Mouse (Mus musculus) megakaryocyte, embryonic 14.5 days (primary cell): Measurements from ENCODE around the gene Trpv6. TPM values are rescaled to one million over a fixed set of nuclear protein-coding genes. Genes with fewer than 3 reads are reported as not detected.

Experiments used
- H3K27me3 ChIP-seq: replicated peaks from 2 replicates; pipeline ENCODE3; 2012; ENCODE audit warnings: inconsistent platforms
- H3K36me3 ChIP-seq: replicated peaks from 2 replicates; pipeline ENCODE3; 2012; ENCODE audit warnings: low read length, inconsistent platforms, mixed read lengths
- H3K4me1 ChIP-seq: 2 replicates; pipeline ENCODE4 v1.6.1; 2012; ENCODE audit warnings: inconsistent platforms
- H3K4me3 ChIP-seq: replicated peaks from 2 replicates; pipeline ENCODE3; 2012; ENCODE audit warnings: moderate library complexity, mild to moderate bottlenecking, inconsistent platforms
- H3K9me3 ChIP-seq: 2 replicates; pipeline ENCODE4 v1.6.1; 2012; ENCODE audit warnings: inconsistent platforms
- FLI1 ChIP-seq: IDR thresholded peaks from 2 replicates; pipeline ENCODE4 v1.6.1; 2012; ENCODE audit warnings: low read length, inconsistent platforms, mixed read lengths
- GATA1 ChIP-seq: IDR thresholded peaks from 3 replicates; pipeline ENCODE4 v1.6.1; 2012; ENCODE audit warnings: mixed read lengths, low read length, inconsistent platforms, borderline replicate concordance
- polyA plus RNA-seq: library from polyadenylated mRNA; stranded (reverse); fragments of >175 nt; gene quantifications from 2 replicates; pipeline ENCODE4 v1.2.3, GENCODE M21; 2012; ENCODE audit warnings: low replicate concordance; ENCODE audit not compliant: insufficient read depth

Trpv6 gene
- polyA plus RNA-seq, 1 experiment, result not detected

DNA sequence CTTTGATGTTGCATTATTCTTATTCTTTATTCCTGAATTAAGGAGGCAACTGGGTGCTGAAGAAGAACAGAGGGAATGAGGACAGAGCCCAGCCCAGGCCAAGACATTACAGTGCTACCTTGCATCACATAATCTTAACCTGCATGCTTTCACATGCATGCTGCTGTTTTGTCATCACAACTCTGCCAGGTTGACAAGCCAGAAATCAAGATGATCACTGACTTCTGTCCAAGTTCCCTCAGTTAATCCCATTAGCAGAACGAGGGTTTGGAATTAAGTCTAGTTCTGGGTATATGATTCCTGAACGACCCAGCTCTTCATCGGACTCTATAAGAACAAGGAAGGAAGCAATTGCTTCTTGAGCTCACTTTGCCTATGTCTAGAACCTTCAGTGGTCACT, 10.0 kb upstream of the Trpv6 start:
- TF ChIP-seq FLI1 (no peak), GATA1 (no peak)
- H3K27me3 ChIP-seq, result peaks cover 5% of the 10 kb centered on the region
- H3K4me1 ChIP-seq, result no peaks in the 10 kb centered on the region
- no peaks in the 10 kb centered on the region for H3K9me3 ChIP-seq
- no peaks in the 10 kb centered on the region for H3K36me3 ChIP-seq
- H3K4me3 ChIP-seq, result no peak overlapping the region

DNA sequence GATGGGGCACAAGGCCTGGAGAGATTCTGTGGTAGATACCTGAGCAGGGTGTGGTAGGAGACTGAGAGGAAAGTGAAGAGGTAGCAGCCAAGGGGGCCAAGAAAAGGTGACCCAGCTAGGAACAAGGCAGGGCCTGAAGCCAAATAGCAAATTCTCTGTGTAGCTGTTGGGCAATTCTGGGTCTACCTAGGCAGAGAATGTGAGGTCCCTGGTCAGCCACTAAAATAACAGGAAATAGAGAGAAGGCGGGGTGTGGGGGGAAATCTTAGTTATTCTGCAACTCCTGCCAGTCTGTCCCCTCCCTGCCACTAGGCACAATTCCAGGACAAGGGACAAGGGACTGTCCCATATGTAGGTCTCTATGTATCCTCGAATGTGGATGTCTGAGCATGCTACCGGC, 7.0 kb upstream of the Trpv6 start:
- TF ChIP-seq FLI1 (no peak), GATA1 (no peak)
- Histone ChIP-seq H3K9me3 (no peaks in the 10 kb centered on the region), H3K4me1 (no peaks in the 10 kb centered on the region), H3K4me3 (no peak overlapping the region), H3K27me3 (peaks cover 5% of the 10 kb centered on the region), H3K36me3 (no peaks in the 10 kb centered on the region)

DNA sequence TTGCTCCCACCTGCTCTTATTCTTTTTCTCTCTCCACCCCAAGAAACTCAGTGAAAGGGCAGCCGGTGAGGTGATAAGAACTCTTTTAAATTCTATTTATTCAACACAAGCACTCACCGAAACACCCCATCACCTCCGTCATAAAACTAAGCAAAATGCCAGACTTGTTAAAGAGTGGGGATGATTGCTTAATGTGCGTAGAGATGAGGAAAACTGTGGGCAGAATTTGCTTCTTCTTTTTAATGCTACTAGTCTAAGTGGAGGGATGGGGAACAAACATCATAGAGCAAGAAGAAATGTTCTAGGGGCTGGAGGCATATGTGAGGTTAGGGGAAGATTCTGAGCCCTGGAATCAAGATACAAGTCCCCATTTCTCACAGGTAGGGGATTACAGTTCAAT, 6.6 kb upstream of the Trpv6 start:
- H3K36me3 ChIP-seq, result no peaks in the 10 kb centered on the region
- TF ChIP-seq GATA1, result no peak
- TF ChIP-seq FLI1, result no peak
- H3K9me3 ChIP-seq, result no peaks in the 10 kb centered on the region
- H3K4me1 ChIP-seq, result no peaks in the 10 kb centered on the region
- peaks cover 5% of the 10 kb centered on the region for H3K27me3 ChIP-seq
- no peak overlapping the region for H3K4me3 ChIP-seq

DNA sequence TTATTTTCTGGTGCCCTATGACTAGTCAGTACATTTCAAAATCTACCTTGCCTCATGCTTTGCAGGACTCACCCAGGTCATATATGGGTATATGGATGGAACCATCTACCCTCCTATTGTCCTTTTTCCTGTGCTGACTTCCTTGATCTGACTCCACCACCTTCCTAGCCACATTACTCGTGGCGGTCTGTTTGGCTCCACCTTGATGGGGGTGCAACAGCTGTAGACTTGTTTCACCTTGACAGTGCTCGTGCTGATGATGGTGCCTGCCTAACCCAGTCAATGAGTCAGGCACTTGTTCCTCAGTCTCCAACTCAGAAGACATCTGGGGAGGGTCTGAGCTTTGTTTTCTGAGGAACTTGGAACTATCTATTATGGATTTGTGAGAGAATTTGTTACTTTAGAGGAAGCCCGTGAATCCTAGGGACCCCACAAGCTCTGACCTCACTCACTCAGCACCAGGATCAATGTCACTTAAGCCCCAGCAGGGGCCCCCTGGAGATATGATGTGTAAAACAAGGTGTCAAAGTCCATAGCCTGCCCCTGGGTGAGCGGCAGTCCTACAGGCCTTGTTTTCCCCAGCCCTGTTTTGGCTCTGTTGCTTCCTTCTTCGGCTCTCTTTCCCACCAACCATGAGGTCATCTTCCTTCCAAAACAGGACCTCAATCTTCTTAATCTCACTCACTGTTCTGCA, 5.1 kb upstream of the Trpv6 start:
- Histone ChIP-seq H3K27me3 (peaks cover 3% of the 10 kb centered on the region), H3K4me3 (no peak overlapping the region), H3K9me3 (no peaks in the 10 kb centered on the region), H3K36me3 (no peaks in the 10 kb centered on the region), H3K4me1 (no peaks in the 10 kb centered on the region)
- TF ChIP-seq GATA1 (no peak), FLI1 (no peak)

DNA sequence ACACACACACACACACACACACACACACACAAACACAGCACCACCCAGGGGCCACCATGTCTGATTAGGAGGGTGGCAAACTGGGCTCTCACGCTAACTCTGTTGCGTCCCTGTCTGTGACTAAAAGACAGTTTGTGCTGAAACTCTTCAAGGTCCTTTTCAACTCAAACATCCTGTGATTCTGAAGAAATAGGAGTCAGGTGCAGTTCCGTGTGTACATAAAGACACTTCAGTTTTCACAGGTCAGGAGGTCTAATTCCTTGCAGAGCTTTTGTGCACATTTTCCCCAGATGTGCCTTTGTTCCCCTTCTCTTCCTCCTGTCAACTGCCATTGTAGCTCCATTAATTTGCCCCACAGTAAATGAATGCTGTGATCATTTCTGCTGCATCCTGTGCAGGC, 4.2 kb upstream of the Trpv6 start:
- H3K4me3 ChIP-seq, result no peak overlapping the region
- no peak for TF ChIP-seq GATA1
- no peak for TF ChIP-seq FLI1

DNA sequence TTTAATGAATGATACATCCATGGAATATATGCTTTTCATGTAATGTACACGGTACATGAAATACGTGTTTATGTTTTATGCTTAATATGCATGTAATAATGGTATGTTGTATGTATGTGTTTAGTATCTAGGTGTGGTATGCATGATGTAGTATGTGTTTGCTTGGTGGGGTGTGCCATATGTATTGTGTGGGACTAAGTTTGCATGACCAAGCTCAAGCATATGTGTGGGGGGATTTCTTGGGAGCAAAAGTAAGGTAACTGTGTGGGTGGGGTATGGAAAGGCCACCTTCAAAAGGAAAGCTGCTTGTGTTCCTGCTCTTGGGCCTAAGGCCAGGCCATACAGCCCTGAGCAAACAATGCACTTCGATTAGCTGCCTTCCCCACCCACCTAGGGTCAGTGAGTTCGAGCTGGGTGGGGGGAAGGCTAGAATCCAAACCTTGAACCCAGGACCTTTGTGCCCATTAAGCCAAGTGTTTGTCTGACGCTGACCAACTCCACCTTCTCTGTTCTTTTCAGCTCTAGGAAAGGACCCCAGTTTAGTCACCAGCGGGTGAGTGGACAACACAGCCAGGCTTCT, 1.8 kb upstream of the Trpv6 start:
- H3K9me3 ChIP-seq, result no peaks in the 10 kb centered on the region
- peaks cover 6% of the 10 kb centered on the region for H3K27me3 ChIP-seq
- H3K4me1 ChIP-seq, result peaks cover 12% of the 10 kb centered on the region
- TF ChIP-seq GATA1 (no peak), FLI1 (no peak)
- no peaks in the 10 kb centered on the region for H3K36me3 ChIP-seq
- H3K4me3 ChIP-seq, result no peak overlapping the region

More for the DNA sequence above, 4.2 kb upstream of the Trpv6 start:
- Histone ChIP-seq H3K9me3 (no peaks in the 10 kb centered on the region), H3K27me3 (peaks cover 9% of the 10 kb centered on the region), H3K36me3 (no peaks in the 10 kb centered on the region), H3K4me1 (no peaks in the 10 kb centered on the region; the same call in 1 of the 2 replicates)

DNA sequence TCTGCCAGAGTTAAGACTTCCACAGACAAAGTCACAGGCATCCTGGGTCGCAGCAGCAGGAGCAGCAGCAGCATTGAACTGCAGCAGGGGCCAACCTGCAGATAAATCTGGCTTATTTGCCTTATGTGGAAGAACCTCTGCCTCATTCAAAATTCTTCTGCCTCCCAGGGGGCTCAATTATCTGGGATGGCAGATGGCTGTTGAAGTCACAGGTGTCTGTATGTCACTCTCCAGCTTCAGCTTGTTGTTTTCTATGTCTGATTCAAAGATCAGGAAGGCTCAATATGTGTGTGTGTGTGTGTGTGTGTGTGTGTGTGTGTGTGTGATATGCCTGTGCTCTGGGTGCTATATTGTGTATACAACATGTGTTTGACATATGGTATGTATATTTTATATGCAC, 1.2 kb upstream of the Trpv6 start:
- Histone ChIP-seq H3K4me1 (peaks cover 12% of the 10 kb centered on the region), H3K27me3 (peaks cover 6% of the 10 kb centered on the region), H3K4me3 (no peak overlapping the region), H3K36me3 (no peaks in the 10 kb centered on the region), H3K9me3 (no peaks in the 10 kb centered on the region)
- TF ChIP-seq GATA1 (no peak), FLI1 (no peak)

DNA sequence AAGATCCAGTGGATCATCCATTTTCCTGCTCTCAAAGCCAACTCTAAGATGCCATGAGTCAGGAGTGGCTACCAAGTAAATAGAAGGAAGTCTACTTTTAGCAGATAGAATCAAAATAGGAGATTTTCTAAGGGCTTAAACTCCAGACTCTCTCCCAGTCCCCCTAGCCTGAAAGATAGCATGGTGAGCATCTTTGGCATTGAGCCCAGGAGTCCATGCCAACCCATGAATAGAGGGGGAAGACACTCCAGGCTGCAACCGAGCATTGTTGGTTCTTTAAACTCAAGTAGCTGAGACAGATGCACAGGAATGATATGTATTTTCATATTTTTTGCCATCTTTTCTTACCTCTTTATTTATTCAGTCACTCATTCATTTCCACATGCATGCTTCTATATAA, 994 bp downstream of the Trpv6 start:
- H3K27me3 ChIP-seq, result peaks cover 6% of the 10 kb centered on the region
- TF ChIP-seq GATA1 (no peak), FLI1 (no peak)
- H3K9me3 ChIP-seq, result no peaks in the 10 kb centered on the region
- peaks cover 12% of the 10 kb centered on the region for H3K4me1 ChIP-seq
- no peaks in the 10 kb centered on the region for H3K36me3 ChIP-seq
- no peak overlapping the region for H3K4me3 ChIP-seq

DNA sequence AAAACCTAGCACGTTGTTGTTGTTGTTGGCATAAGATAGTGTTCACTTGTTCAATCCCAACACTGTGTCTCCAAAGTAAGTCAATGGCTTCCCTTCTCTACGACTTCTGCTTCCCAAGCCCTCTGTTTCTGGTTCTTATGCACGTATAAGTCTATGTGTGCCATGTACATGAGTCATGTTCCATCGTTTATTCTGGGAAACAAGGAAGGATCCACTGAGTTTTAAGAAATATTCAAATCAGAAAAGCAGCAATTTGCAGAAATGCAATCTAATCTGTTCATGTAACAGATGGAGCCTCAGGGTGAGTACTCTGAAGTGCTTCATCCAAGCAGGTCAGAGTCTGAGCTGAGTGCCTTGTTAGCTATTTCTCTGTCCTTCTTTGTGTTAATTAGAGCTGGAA, 4.7 kb downstream of the Trpv6 start:
- no peaks in the 10 kb centered on the region for H3K9me3 ChIP-seq
- H3K4me1 ChIP-seq, result peaks cover 12% of the 10 kb centered on the region
- H3K27me3 ChIP-seq, result peaks cover 7% of the 10 kb centered on the region
- no peaks in the 10 kb centered on the region for H3K36me3 ChIP-seq
- no peak overlapping the region for H3K4me3 ChIP-seq
- TF ChIP-seq FLI1 (no peak), GATA1 (no peak)

DNA sequence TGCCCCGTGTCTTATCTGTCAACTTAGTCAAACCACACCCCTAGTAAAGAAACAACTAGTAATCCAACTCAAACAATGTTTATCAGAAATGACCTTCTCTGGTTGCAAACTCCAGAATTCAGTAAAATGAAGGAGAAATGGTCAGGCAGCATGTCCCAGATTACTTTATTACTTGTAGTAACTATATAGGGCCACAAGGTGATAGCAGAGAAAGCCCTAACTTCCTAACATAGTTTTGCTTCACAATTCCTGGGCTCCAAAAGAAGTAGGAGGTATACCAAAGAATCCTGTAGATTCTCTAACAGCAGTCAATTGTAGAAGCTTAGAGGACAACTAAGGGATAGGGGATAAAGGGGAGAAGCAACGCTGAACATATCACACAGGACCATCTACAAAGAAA, 5.4 kb downstream of the Trpv6 start:
- TF ChIP-seq GATA1 (no peak), FLI1 (no peak)
- H3K36me3 ChIP-seq, result no peaks in the 10 kb centered on the region
- no peaks in the 10 kb centered on the region for H3K9me3 ChIP-seq
- H3K4me1 ChIP-seq, result peaks cover 12% of the 10 kb centered on the region
- no peak overlapping the region for H3K4me3 ChIP-seq
- H3K27me3 ChIP-seq, result peaks cover 5% of the 10 kb centered on the region

DNA sequence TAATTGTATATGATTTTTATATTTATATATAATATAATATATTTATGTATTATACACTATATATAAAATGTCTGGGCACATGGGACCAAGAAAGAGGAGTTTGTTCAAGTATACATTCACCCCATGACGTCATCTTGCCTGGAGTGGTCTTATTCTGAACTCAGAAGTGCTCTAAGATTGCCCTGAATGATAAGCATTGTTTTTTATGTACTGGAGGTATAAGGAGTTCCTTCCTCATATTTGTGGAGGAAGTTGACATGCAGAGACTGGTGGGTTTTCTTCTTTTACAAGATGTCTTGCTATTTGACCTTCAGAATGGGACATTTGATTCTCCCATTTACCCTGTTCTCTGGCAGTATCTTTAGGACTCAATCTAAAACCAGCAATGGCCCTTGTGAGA, 8.0 kb downstream of the Trpv6 start:
- Histone ChIP-seq H3K4me3 (no peak overlapping the region), H3K9me3 (no peaks in the 10 kb centered on the region), H3K4me1 (peaks cover 4% of the 10 kb centered on the region; the same call in 1 of the 2 replicates), H3K36me3 (no peaks in the 10 kb centered on the region), H3K27me3 (peaks cover 5% of the 10 kb centered on the region)
- TF ChIP-seq GATA1 (no peak), FLI1 (no peak)
